Mouse (Mus musculus) B cell, adult 67 days (primary cell): ENCODE results near the gene Kiss1r. TPM values are rescaled to one million over a fixed set of nuclear protein-coding genes. Genes with fewer than 3 reads are reported as not detected.

Experiments
- total RNA-seq, 2 experiments: library from RNA; stranded (reverse); gene quantifications; 4 replicates each; pipeline ENCODE4 v1.2.4; 2023

The Kiss1r gene
- total RNA-seq: under 1 TPM; 0.50 to 0.93 TPM

GRCm38 (mm10) chr10:79916808-79917531, at the start of gene Kiss1r:
TSS of gene Kiss1r (plus strand) at chr10:79916971.

DNA sequence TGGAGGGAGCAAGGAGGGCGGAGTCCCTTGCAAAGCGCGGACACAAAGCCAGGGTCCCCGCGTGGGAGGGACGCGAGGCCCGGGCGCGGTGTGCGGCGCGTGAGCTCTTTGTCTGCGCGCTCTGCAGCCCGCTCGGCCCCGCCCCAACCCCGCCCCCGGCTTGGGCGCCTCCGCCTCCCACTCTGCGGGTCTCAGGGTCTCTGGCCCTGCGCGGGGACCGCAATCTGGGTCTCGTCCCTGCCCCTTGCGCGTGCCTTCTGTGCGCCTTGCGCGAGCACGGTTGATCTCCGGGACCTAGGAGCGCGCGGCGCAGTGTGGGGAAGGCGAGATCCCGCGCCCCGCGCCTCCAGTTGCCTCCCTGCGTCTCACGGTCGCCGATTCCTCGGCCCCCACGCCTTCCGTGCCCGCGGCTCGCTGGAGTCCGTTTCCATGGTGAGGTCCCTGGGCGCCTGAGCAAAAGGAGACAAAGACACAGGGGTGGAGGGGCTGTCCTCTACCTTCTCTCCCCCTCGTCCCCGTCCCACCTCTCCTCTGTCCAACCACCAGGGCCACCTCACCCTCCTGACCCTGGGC, 42.4 kb upstream of the Kiss1r start, which contains the start of the genes Prtn3 and Plppr3:
Gene Prtn3, plus strand, starts transcription at position 187 of the 573 bp plus-strand sequence.
Gene Plppr3, minus strand, starts transcription at position 345 of the 573 bp plus-strand sequence.

DNA sequence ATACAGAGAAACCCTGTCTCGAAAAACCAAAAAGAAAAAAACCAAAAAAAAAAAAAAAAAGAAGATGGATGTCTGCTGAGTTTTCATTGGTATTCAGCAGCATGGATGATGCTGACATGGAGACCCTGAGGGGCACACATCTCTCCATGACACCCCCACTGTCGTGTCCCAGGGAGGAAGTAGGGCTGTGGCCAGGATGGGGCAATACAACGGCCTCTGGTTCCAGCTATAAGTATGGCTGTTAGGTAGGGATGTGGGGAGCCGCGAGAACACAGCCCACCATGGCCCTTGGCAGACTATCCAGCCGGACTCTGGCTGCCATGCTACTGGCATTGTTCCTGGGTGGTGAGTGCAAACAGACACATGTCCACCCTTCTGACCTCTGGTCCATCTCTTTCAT, 30.7 kb upstream of the Kiss1r start, which contains the start of gene Elane:
Gene Elane, plus strand, starts transcription at position 194 of the 400 bp plus-strand sequence.

DNA sequence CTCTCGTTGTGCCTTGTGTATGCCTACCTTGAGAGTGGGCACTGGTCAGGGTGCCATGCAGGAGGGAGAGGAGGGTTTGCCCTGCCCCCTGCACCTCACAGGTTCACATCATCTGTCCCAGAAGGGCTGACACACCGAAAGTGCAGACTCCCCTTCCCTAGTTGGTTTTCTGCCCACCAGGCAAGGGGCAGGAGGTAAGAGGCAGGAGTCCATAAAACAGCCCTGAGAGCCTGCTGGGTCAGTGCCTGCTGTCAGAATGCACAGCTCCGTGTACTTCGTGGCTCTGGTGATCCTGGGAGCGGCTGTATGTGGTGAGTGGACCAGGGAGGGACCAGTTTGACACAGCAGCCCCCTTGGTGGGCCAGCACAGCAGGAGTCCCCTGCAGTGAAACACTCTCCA, 26.1 kb upstream of the Kiss1r start, which contains the start of gene Cfd:
Gene Cfd, plus strand, starts transcription at position 184 of the 400 bp plus-strand sequence.

DNA sequence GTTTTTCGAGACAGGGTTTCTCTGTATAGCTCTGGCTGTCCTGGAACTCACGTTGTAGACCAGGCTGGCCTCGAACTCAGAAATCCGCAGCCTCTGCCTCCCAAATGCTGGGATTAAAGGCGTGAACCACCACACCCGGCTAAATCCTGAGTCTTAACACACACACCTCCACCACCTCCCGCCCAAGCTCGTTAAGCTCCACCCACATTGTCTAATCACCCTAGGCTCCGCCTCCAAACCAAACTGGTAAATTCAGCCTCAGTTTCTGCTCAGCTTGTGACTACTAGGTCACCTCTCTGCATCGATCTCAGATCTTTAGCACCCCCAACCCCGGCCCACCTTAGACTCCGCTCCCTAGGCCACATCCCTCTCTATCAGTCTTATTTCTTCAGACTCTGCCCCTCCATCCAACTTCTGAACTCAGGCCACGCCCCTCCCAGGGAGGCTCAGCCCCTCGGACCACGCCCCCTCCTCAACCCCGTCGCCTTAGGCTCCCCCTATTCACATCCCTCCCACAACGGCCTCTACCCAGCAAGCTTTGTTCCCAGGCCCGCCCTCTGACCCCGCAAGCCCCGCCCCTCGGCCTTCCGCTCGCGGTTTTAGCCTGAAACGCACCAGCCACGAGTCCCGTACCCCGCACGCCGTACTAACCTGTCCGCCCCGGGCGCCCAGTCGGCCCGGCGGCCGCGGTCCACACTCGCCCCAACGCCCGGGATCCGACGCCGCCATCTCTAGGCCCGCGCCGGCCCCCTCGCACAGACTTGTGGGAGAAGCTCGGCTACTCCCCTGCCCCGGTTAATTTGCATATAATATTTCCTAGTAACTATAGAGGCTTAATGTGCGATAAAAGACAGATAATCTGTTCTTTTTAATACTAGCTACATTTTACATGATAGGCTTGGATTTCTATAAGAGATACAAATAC, 8.3 kb upstream of the Kiss1r start, which contains the start of gene Med16:
Gene Med16, minus strand, starts transcription at position 757 of the 925 bp plus-strand sequence.

GRCm38 (mm10) chr10:79910556-79910955, 6.2 kb upstream of the Kiss1r start, which contains the start of gene Gm26602:
TSS of gene Gm26602 (plus strand) at chr10:79910856.

GRCm38 (mm10) chr10:79920958-79921535, 4.3 kb downstream of the Kiss1r start, which contains the start of gene R3hdm4:
TSS of gene R3hdm4 (minus strand) at chr10:79921208.

GRCm38 (mm10) chr10:79926491-79927323, 9.9 kb downstream of the Kiss1r start, which contains the start of gene Arid3a:
TSS of gene Arid3a (plus strand) at chr10:79927043.

DNA sequence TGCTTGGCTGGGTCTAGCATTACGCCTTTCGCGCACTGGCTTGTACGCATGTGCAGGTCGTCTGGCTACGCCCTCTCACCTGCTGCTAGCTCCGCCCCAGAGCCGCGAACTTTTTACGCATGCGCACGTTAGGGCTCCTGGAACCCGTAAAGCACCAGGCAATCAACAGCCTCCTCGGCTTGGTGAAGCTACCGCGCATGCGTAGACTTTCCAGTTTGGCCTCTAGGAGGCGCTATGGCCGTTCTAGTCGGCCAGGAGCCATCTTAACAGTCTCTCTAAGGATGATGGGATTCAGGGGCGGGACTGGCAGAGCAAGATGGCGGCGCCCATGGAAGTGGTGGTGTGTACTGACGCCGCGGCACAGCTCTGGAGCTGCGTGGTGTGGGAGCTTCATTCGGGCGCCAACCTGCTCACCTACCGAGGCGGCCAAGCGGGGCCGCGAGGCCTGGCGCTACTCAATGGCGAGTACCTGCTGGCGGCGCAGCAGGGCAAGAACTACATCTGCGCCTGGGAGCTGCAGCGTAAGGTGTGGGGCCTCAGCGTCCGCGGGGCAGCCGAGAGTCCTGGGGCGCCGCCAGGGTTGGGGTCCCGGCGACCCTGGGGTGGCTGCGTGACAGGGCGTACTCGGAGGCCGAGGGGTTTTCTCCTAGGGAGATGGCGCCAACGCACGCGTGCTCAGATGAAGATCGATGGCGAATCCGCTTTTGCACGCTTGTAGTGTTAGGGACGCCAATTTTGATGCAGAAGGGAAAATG, 43.3 kb downstream of the Kiss1r start, which contains the start of gene Wdr18:
Gene Wdr18, plus strand, starts transcription at position 306 of the 755 bp plus-strand sequence.

GRCm38 (mm10) chr10:79970415-79971182, 53.8 kb downstream of the Kiss1r start, which contains the start of gene Grin3b:
TSS of gene Grin3b (plus strand) at chr10:79970715.

Other genes with a start within 250 kb of the Kiss1r start
- 10 to 100 TPM; 18.5 to 20.8 TPM for gene Tpgs1, start 247.6 kb upstream of the Kiss1r start, total RNA-seq
- 10 to 100 TPM; 63.2 to 75.0 TPM for gene Cdc34, start 234.8 kb upstream of the Kiss1r start, total RNA-seq
- gene Gzmm, start 228.0 kb upstream of the Kiss1r start, total RNA-seq: 1 to 10 TPM; 1.6 to 1.9 TPM
- 100 to 1,000 TPM; 103 to 111 TPM for gene Bsg, start 212.5 kb upstream of the Kiss1r start, total RNA-seq
- under 1 TPM; 0.18 to 0.35 TPM for gene Hcn2, start 200.3 kb upstream of the Kiss1r start, total RNA-seq
- gene Polrmt, start 170.4 kb upstream of the Kiss1r start, total RNA-seq: 10 to 100 TPM; 64.8 to 74.2 TPM
- not detected for gene Fgf22, start 161.9 kb upstream of the Kiss1r start, total RNA-seq
- 10 to 100 TPM; 56.5 to 58.6 TPM for gene Rnf126, start 150.0 kb upstream of the Kiss1r start, total RNA-seq
- 1 to 10 TPM; 1.8 to 2.0 TPM for gene Fstl3, start 139.7 kb upstream of the Kiss1r start, total RNA-seq
- not detected for gene Prss57, start 126.0 kb upstream of the Kiss1r start, total RNA-seq
- gene Palm, start 123.4 kb upstream of the Kiss1r start, total RNA-seq: 1 to 10 TPM; 4.9 to 5.1 TPM
- under 1 TPM in 1 of 2 experiments, not detected in 1; 0.23 TPM for gene Misp, start 96.0 kb upstream of the Kiss1r start, total RNA-seq
- 100 to 1,000 TPM; 437 to 440 TPM for gene Ptbp1, start 62.5 kb upstream of the Kiss1r start, total RNA-seq
- not detected for gene Prtn3, start 42.5 kb upstream of the Kiss1r start, total RNA-seq
- gene Plppr3, start 42.3 kb upstream of the Kiss1r start, total RNA-seq: under 1 TPM; 0.47 to 0.70 TPM
- gene Elane, start 30.7 kb upstream of the Kiss1r start, total RNA-seq: not detected
- gene Cfd, start 26.1 kb upstream of the Kiss1r start, total RNA-seq: not detected
- gene Med16, start 8.0 kb upstream of the Kiss1r start, total RNA-seq: 10 to 100 TPM; 73.7 to 75.0 TPM
- gene Gm26602, start 6.1 kb upstream of the Kiss1r start, total RNA-seq: not detected
- gene R3hdm4, start 4.2 kb downstream of the Kiss1r start, total RNA-seq: 10 to 100 TPM; 94.6 to 97.9 TPM
- gene Arid3a, start 10.1 kb downstream of the Kiss1r start, total RNA-seq: 10 to 100 TPM; 40.0 to 49.7 TPM
- gene Wdr18, start 43.2 kb downstream of the Kiss1r start, total RNA-seq: 10 to 100 TPM; 44.5 to 55.3 TPM
- under 1 TPM in 1 of 2 experiments, not detected in 1; 0.24 TPM for gene Grin3b, start 53.7 kb downstream of the Kiss1r start, total RNA-seq
- 100 to 1,000 TPM; 156 to 169 TPM for gene Tmem259, start 67.4 kb downstream of the Kiss1r start, total RNA-seq
- gene Cnn2, start 71.6 kb downstream of the Kiss1r start, total RNA-seq: 100 to 1,000 TPM; 339 to 353 TPM
- gene Abca7, start 79.5 kb downstream of the Kiss1r start, total RNA-seq: 10 to 100 TPM; 57.1 to 61.6 TPM
- 100 to 1,000 TPM; 538 to 550 TPM for gene Arhgap45, start 99.7 kb downstream of the Kiss1r start, total RNA-seq
- 100 to 1,000 TPM in 1 of 2 experiments, 10 to 100 TPM in 1; 91.9 to 101 TPM for gene Polr2e, start 122.8 kb downstream of the Kiss1r start, total RNA-seq
- 100 to 1,000 TPM; 124 to 133 TPM for gene Gpx4, start 130.2 kb downstream of the Kiss1r start, total RNA-seq
- 100 to 1,000 TPM; 118 to 128 TPM for gene Sbno2, start 188.6 kb downstream of the Kiss1r start, total RNA-seq
- gene Stk11, start 198.8 kb downstream of the Kiss1r start, total RNA-seq: 100 to 1,000 TPM; 178 to 181 TPM
- 100 to 1,000 TPM; 171 to 178 TPM for gene Atp5d, start 221.7 kb downstream of the Kiss1r start, total RNA-seq
- 1 to 10 TPM; 4.6 to 4.9 TPM for gene Cbarp, start 223.9 kb downstream of the Kiss1r start, total RNA-seq
- gene Midn, start 231.3 kb downstream of the Kiss1r start, total RNA-seq: 100 to 1,000 TPM; 153 to 162 TPM
- gene Cirbp, start 249.0 kb downstream of the Kiss1r start, total RNA-seq: 100 to 1,000 TPM; 152 to 252 TPM